Mouse (Mus musculus) spleen, adult 2 months (tissue): Measurements from ENCODE around the gene Olfr705. TPM values are rescaled to one million over a fixed set of nuclear protein-coding genes. Genes with fewer than 3 reads are reported as not detected.

ENCODE experiments used
- DNase-seq, 2 experiments: peaks; one replicate each; pipeline versions ENCODE4 v3.0.0 to v3.0.0-alpha.2; 2012 to 2021; ENCODE audit warnings: low spot score in 2 of 2, low read depth in 1 of 2
- H3K27ac ChIP-seq: fragments of 200-500 bp; 2 replicates; pipeline ENCODE4 v1.5.1; 2012; ENCODE audit warnings: low read length, inconsistent platforms; ENCODE audit not compliant: insufficient read depth
- H3K27me3 ChIP-seq: fragments of 200-500 bp; 2 replicates; pipeline ENCODE4 v1.6.1; 2012; ENCODE audit warnings: mild to moderate bottlenecking, moderate library complexity, low read length, inconsistent platforms; ENCODE audit not compliant: control insufficient read depth, insufficient read depth
- H3K36me3 ChIP-seq: fragments of 200-500 bp; 2 replicates; pipeline ENCODE4 v1.6.1; 2012; ENCODE audit warnings: mild to moderate bottlenecking, low read length, inconsistent platforms; ENCODE audit not compliant: control insufficient read depth, insufficient read depth
- H3K4me1 ChIP-seq: fragments of 200-500 bp; 2 replicates; pipeline ENCODE4 v1.6.1; 2011; ENCODE audit warnings: inconsistent platforms; ENCODE audit not compliant: control insufficient read depth, insufficient read depth, insufficient read length
- H3K4me3 ChIP-seq: fragments of 200-500 bp; 2 replicates; pipeline ENCODE4 v1.5.1; 2011; ENCODE audit warnings: mild to moderate bottlenecking, inconsistent platforms; ENCODE audit not compliant: insufficient read depth, insufficient read length; ENCODE audit errors: extremely low read depth
- CTCF ChIP-seq: fragments of 200-500 bp; IDR thresholded peaks from 2 replicates; pipeline ENCODE4 v1.5.1; 2011; ENCODE audit warnings: mild to moderate bottlenecking, inconsistent platforms; ENCODE audit not compliant: insufficient read depth, insufficient read length, insufficient replicate concordance; ENCODE audit errors: extremely low read depth
- POLR2A ChIP-seq: fragments of 200-500 bp; IDR thresholded peaks from 2 replicates; pipeline ENCODE4 v1.6.1; 2011; ENCODE audit warnings: low read depth, low read length, inconsistent platforms
- polyA plus RNA-seq: library from polyadenylated mRNA; depleted of rRNA; stranded (reverse); fragments of >200 nt; gene quantifications from 2 replicates; pipeline ENCODE4 v1.2.3, GENCODE M21; 2012; rRNA removed

Gene Olfr705
- polyA plus RNA-seq, 1 experiment, result not detected

- TF ChIP-seq CTCF (no peak), POLR2A (no peak)
- no peaks in the 10 kb centered on the region for H3K27me3 ChIP-seq
- H3K4me1 ChIP-seq, result no peaks in the 10 kb centered on the region
- no peak within 1 kb of the TSS for H3K4me3 ChIP-seq
- H3K27ac ChIP-seq, result no peak within 1 kb of the TSS
- no peaks in the 10 kb centered on the region for H3K36me3 ChIP-seq
- DNase-seq, result no peak
Measured at GRCm38 (mm10) chr7:106833793-106834192, 42.9 kb downstream of the Olfr705 start, which contains the start of gene Olfr702. Olfr702 (minus strand) TSS chr7:106833893.

Other genes starting within 250 kb of the Olfr705 start
- not detected in 2 replicates for gene Olfr693, start 196.3 kb downstream of the Olfr705 start, polyA plus RNA-seq
- gene Olfr694, start 185.1 kb downstream of the Olfr705 start, polyA plus RNA-seq, result not detected in 2 replicates
- not detected in 2 replicates for gene Olfr695, start 160.5 kb downstream of the Olfr705 start, polyA plus RNA-seq
- not detected in 2 replicates for gene Olfr697, start 134.4 kb downstream of the Olfr705 start, polyA plus RNA-seq
- gene Olfr698, start 121.5 kb downstream of the Olfr705 start, polyA plus RNA-seq, result not detected in 2 replicates
- not detected in 2 replicates for gene Olfr699, start 83.7 kb downstream of the Olfr705 start, polyA plus RNA-seq
- gene Olfr700, start 68.1 kb downstream of the Olfr705 start, polyA plus RNA-seq, result not detected in 2 replicates
- not detected in 2 replicates for gene Olfr701, start 62.8 kb downstream of the Olfr705 start, polyA plus RNA-seq
- not detected in 2 replicates for gene Olfr702, start 43.0 kb downstream of the Olfr705 start, polyA plus RNA-seq
- gene Olfr703, start 33.5 kb downstream of the Olfr705 start, polyA plus RNA-seq, result not detected in 2 replicates
- gene Olfr704, start 13.7 kb downstream of the Olfr705 start, polyA plus RNA-seq, result not detected in 2 replicates
- gene Olfr706, start 11.3 kb upstream of the Olfr705 start, polyA plus RNA-seq, result not detected in 2 replicates
- not detected in 2 replicates for gene Olfr707, start 24.4 kb upstream of the Olfr705 start, polyA plus RNA-seq
- gene Olfr1532-ps1, start 31.1 kb upstream of the Olfr705 start, polyA plus RNA-seq, result not detected in 2 replicates
- gene Olfr709-ps1, start 55.3 kb upstream of the Olfr705 start, polyA plus RNA-seq, result not detected in 2 replicates
- gene Olfr710, start 71.4 kb upstream of the Olfr705 start, polyA plus RNA-seq, result not detected in 2 replicates
- not detected in 2 replicates for gene Olfr6, start 87.0 kb upstream of the Olfr705 start, polyA plus RNA-seq
- not detected in 2 replicates for gene Olfr711, start 98.6 kb upstream of the Olfr705 start, polyA plus RNA-seq
- not detected in 2 replicates for gene Olfr2, start 129.2 kb upstream of the Olfr705 start, polyA plus RNA-seq
- gene Olfr713, start 154.3 kb upstream of the Olfr705 start, polyA plus RNA-seq, result not detected in 2 replicates
- not detected in 2 replicates for gene Olfr714, start 194.1 kb upstream of the Olfr705 start, polyA plus RNA-seq
- not detected in 2 replicates for gene Olfr17, start 216.3 kb upstream of the Olfr705 start, polyA plus RNA-seq
- not detected in 2 replicates for gene Olfr715b, start 233.5 kb upstream of the Olfr705 start, polyA plus RNA-seq